Mouse (Mus musculus): ENCODE measurements around the gene Mrgbp. TPM values are rescaled to one million over a fixed set of nuclear protein-coding genes. Genes with fewer than 3 reads are reported as not detected.

Mrgbp gene
- polyA plus RNA-seq, 1 experiment from 2014 or later: 45.9 TPM

DNA sequence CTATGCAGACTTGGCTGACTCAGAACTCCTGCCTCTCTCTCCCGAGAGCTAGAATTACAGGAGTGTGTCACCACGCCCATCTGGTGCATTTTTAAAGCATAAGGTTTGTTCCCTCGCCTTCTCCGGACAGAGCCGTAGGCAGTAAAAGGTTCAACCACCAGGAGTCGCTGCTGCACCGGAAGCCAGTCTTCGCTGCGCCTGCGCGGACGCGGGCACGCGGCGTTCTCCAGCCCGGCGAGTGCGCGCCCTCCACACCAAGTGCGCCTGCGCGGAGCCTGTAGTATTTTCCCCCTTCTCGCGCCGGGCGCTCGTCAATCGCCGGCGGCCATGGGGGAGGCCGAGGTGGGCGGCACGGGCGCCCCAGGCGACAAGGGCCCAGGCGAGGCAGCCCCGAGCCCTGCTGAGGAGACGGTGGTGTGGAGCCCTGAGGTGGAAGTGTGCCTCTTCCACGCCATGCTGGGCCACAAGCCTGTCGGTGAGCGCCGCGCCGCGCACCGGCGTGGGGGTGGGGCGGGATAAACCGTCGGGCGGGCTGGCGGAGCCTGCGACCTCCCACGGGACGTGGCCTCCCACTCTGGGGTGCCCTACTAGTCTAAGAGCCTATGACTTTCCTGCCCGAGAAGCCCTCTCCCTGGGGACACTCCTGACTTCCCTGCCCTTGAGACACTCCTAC, 1.5 kb downstream of the Mrgbp start:
- ATAC-seq (ENCODE audit: low FRiP score): peak; percentile 86
- H3K36me3 ChIP-seq (ENCODE audit: control insufficient read depth, insufficient read depth, low read length): peaks cover 9% of the 10 kb centered on the region
- peak; percentile 100 for DNase-seq (ENCODE audit: low spot score, missing footprints)
- H3K4me1 ChIP-seq (ENCODE audit: control insufficient read depth, insufficient read depth, low read length): peaks cover 11% of the 10 kb centered on the region
- H3K27me3 ChIP-seq (ENCODE audit: control insufficient read depth, insufficient read depth, low read length): no peaks in the 10 kb centered on the region
- H3K4me2 ChIP-seq: peak overlapping the region; percentile 87
- peak overlapping the region; percentile 82 for H3K4me3 ChIP-seq (ENCODE audit: low read depth, low read length)
- WGBS: under 1% methylated on average over 56 of the region's 57 CpGs
- peak overlapping the region; percentile 95 for H3K9ac ChIP-seq (ENCODE audit: low read length)
- H3K27ac ChIP-seq (ENCODE audit: low read depth, low read length): peak overlapping the region; percentile 53; the same call in 1 of the 2 replicates
- no peaks in the 10 kb centered on the region for H3K9me3 ChIP-seq (ENCODE audit: control insufficient read depth, low read length)

DNA sequence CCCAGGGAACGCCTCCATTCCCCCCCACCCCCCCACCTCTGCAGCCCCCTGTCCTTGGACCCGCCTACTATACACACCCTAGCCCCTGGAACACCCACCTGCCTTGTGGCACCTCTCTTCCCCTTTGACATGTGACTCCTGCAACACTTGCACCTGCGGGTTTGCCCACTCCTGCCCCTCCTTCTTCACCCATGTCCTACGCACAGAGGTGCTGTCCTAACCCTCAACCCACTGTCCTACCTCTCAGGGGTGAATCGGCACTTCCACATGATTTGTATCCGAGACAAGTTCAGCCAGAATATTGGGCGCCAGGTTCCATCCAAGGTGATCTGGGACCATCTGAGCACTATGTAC, 2.0 kb downstream of the Mrgbp start:
- no peak for DNase-seq (ENCODE audit: low spot score, missing footprints)
- Histone ChIP-seq H3K4me2 (peak overlapping the region; percentile 87), H3K36me3 (ENCODE audit: control insufficient read depth, insufficient read depth, low read length) (peaks cover 9% of the 10 kb centered on the region), H3K4me1 (ENCODE audit: control insufficient read depth, insufficient read depth, low read length) (peaks cover 11% of the 10 kb centered on the region), H3K9ac (ENCODE audit: low read length) (peak overlapping the region; percentile 95), H3K4me3 (ENCODE audit: low read depth, low read length) (peak overlapping the region; percentile 82), H3K9me3 (ENCODE audit: control insufficient read depth, low read length) (no peaks in the 10 kb centered on the region), H3K27me3 (ENCODE audit: control insufficient read depth, insufficient read depth, low read length) (no peaks in the 10 kb centered on the region), H3K27ac (ENCODE audit: low read depth, low read length) (no peak overlapping the region; the same call in 1 of the 2 replicates)
- ATAC-seq (ENCODE audit: low FRiP score): no peak
- WGBS: 34% methylated on average over 7 of the region's 7 CpGs

DNA sequence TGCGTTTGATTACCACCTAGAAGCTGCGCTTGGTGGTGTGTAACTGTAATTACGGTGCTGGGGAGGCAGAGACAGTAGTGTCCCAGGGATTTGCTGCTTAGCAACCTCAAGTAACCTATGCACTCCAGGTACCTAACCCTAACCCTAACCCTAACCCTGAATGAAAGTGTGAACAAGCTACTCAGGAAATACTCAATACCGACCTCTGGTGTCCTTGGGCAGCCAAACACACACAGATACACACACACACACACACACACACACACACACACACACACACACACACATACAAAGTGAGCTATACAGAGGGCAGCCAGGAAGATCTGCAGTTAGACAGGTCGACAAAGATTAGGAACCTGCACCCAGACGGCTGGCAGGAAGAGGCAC, 7.6 kb downstream of the Mrgbp start:
- Histone ChIP-seq H3K27me3 (ENCODE audit: control insufficient read depth, insufficient read depth, low read length) (no peaks in the 10 kb centered on the region), H3K36me3 (ENCODE audit: control insufficient read depth, insufficient read depth, low read length) (peaks cover 17% of the 10 kb centered on the region), H3K4me2 (peak overlapping the region; percentile 72), H3K4me1 (ENCODE audit: control insufficient read depth, insufficient read depth, low read length) (peaks cover 14% of the 10 kb centered on the region), H3K27ac (ENCODE audit: low read depth, low read length) (peak overlapping the region; percentile 71), H3K9ac (ENCODE audit: low read length) (peak overlapping the region; percentile 71), H3K9me3 (ENCODE audit: control insufficient read depth, low read length) (no peaks in the 10 kb centered on the region), H3K4me3 (ENCODE audit: low read depth, low read length) (peak overlapping the region; percentile 59)
- DNase-seq (ENCODE audit: low spot score, missing footprints) (no peak), ATAC-seq (ENCODE audit: low FRiP score) (peak; percentile 12)
- WGBS: 50% methylated on average over 6 of the region's 6 CpGs

DNA sequence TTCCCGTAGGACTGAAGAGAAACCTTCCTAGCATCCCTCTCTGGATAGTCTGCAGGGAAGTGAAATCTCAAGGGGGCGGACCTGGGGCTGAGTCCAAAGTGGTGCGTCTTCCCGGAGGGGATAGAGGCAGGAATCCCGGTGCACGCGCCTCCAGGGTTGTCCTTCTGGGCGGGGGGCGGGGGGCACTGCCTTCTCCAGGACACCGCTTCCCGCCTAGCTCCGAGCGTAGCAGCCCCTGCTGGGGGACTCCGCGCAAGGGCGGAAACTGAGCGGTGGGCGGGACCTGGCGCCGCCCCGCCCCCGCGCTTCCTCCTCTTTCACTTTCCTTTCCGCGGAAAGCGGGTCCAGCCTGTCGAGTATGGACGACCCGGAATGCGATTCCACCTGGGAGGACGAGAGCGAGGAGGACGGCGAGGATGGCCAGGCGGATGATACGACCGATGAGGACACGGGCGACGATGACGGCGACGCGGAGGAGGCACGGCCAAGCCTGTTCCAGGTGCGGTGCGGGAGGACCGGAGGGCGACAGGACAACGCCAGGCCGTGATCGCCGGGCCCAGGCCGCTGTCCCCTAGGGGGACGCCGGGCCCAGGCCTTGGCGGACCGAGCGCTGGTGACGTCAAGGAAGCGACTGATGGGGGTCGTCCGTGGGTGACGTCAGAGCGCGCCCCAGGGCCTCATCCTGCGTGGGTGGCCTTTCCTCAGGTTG, 8.2 kb downstream of the Mrgbp start, which contains the start of gene Ogfr:
Gene Ogfr (plus strand): TSS at position 123 of the 709 bp plus-strand sequence.
- Histone ChIP-seq H3K4me3 (ENCODE audit: low read depth, low read length) (peak within 1 kb of the TSS; percentile 59), H3K9ac (ENCODE audit: low read length) (peak within 1 kb of the TSS; percentile 71), H3K27me3 (ENCODE audit: control insufficient read depth, insufficient read depth, low read length) (no peaks in the 10 kb centered on the region), H3K27ac (ENCODE audit: low read depth, low read length) (peak within 1 kb of the TSS; percentile 71), H3K4me1 (ENCODE audit: control insufficient read depth, insufficient read depth, low read length) (peaks cover 9% of the 10 kb centered on the region), H3K36me3 (ENCODE audit: control insufficient read depth, insufficient read depth, low read length) (peaks cover 23% of the 10 kb centered on the region), H3K4me2 (peak within 1 kb of the TSS; percentile 72), H3K9me3 (ENCODE audit: control insufficient read depth, low read length) (no peaks in the 10 kb centered on the region)
- WGBS: under 1% methylated on average over 67 of the region's 67 CpGs
- ATAC-seq (ENCODE audit: low FRiP score) (peak; percentile 94), DNase-seq (ENCODE audit: low spot score, missing footprints) (peak; percentile 99)

DNA sequence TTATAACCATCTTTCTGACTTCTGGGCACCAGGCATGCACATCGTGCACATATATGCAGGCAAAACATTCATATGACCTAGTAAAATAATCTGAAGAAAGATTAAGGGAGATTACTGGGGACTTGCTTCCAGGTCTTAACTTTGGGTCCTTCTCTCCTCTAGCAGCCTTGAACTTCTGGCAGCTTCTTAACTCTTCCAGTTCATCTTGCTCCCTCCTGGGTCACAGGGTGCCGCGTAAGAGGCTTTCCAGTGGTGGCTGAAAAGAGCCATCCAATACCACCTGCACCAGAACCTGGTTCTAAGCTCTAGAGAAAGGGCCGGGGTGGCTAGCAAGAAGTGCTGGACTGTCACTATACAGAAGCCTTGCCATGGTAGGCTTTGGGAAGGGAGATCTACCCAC, 16.4 kb downstream of the Mrgbp start, which contains the start of gene Col9a3:
Gene Col9a3 (plus strand): TSS at position 301 of the 400 bp plus-strand sequence.
- peaks cover 18% of the 10 kb centered on the region for H3K27me3 ChIP-seq (ENCODE audit: control insufficient read depth, insufficient read depth, low read length)
- peaks cover 16% of the 10 kb centered on the region for H3K36me3 ChIP-seq (ENCODE audit: control insufficient read depth, insufficient read depth, low read length)
- H3K27ac ChIP-seq (ENCODE audit: low read depth, low read length): no peak within 1 kb of the TSS
- DNase-seq (ENCODE audit: low spot score, missing footprints) (no peak), ATAC-seq (ENCODE audit: low FRiP score) (no peak)
- H3K4me1 ChIP-seq (ENCODE audit: control insufficient read depth, insufficient read depth, low read length): peaks cover 6% of the 10 kb centered on the region; the same call in 1 of the 2 replicates
- H3K4me3 ChIP-seq (ENCODE audit: low read depth, low read length): peak within 1 kb of the TSS; percentile 20
- H3K4me2 ChIP-seq: peak within 1 kb of the TSS; percentile 44
- H3K9ac ChIP-seq (ENCODE audit: low read length): 0 out of 2 replicates have a peak within 1 kb of the TSS, but pooled peaks have one; percentile 31
- no peaks in the 10 kb centered on the region for H3K9me3 ChIP-seq (ENCODE audit: control insufficient read depth, low read length)
- 39% methylated on average over 4 of the region's 4 CpGs for WGBS

DNA sequence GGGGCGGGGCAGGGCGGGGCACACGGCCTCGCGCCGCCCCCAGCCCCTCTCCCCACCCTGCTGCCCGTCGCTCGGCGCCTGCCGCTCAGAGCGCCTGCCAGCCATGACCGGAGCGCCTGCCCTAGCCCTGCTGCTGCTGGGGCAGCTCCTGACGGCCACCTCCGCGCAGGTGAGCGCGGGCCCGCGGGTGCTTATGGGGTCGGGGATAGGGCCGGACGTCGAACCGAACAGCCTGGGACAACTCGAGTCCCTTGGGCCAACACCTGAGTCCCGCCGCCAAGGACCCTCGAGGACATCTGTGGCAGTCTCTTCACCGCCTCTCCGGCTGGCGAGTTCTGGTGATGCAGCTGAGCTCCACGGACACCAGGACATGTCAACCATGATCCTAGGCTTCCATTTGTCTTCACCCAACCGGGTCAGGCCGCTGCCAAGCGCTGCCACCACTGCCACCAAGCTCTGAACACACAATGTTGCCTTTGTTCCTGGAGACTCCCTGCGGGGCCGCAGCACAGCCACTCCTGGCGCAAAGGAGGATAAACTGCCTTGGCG, 17.1 kb downstream of the Mrgbp start:
- Histone ChIP-seq H3K4me2 (peak overlapping the region; percentile 44), H3K9me3 (ENCODE audit: control insufficient read depth, low read length) (no peaks in the 10 kb centered on the region), H3K4me1 (ENCODE audit: control insufficient read depth, insufficient read depth, low read length) (peaks cover 6% of the 10 kb centered on the region; the same call in 1 of the 2 replicates), H3K27ac (ENCODE audit: low read depth, low read length) (no peak overlapping the region), H3K9ac (ENCODE audit: low read length) (0 out of 2 replicates have a peak overlapping the region, but pooled peaks have one; percentile 31), H3K27me3 (ENCODE audit: control insufficient read depth, insufficient read depth, low read length) (peaks cover 18% of the 10 kb centered on the region), H3K36me3 (ENCODE audit: control insufficient read depth, insufficient read depth, low read length) (peaks cover 13% of the 10 kb centered on the region), H3K4me3 (ENCODE audit: low read depth, low read length) (peak overlapping the region; percentile 20)
- DNase-seq (ENCODE audit: low spot score, missing footprints): no peak
- under 1% methylated on average over 40 of the region's 41 CpGs for WGBS
- ATAC-seq (ENCODE audit: low FRiP score): peak; percentile 40; the same call in 1 of the 2 replicates

DNA sequence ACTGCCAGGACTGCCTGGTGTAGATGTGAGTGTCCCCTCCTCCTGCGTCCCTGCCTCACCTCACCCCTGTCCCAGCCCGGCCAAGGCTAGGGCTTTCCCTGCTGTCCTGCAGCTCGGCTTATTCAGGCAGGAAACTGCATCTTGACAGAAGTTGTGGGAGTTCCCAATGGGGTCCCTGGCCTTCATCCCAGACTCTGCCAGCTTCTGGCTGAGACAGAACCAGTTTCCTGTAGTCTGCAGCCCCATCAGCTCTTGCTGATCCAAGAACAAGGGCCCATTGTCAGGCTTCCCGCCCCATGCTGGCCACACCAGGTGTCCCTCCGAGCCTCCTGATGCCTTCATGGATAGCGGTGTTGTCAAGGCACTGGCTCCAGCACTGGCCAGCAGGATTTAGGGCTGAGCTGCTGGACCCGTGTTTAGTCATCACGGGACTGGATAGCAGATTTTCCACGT, 19.5 kb downstream of the Mrgbp start:
- H3K4me1 ChIP-seq (ENCODE audit: control insufficient read depth, insufficient read depth, low read length): peaks cover 6% of the 10 kb centered on the region; the same call in 1 of the 2 replicates
- no peak overlapping the region for H3K27ac ChIP-seq (ENCODE audit: low read depth, low read length)
- no peak overlapping the region for H3K4me2 ChIP-seq
- no peaks in the 10 kb centered on the region for H3K9me3 ChIP-seq (ENCODE audit: control insufficient read depth, low read length)
- no peak for ATAC-seq (ENCODE audit: low FRiP score)
- H3K4me3 ChIP-seq (ENCODE audit: low read depth, low read length): no peak overlapping the region
- H3K36me3 ChIP-seq (ENCODE audit: control insufficient read depth, insufficient read depth, low read length): no peaks in the 10 kb centered on the region
- H3K9ac ChIP-seq (ENCODE audit: low read length): no peak overlapping the region
- DNase-seq (ENCODE audit: low spot score, missing footprints): no peak
- peaks cover 18% of the 10 kb centered on the region for H3K27me3 ChIP-seq (ENCODE audit: control insufficient read depth, insufficient read depth, low read length)
- WGBS: 12% methylated on average over 8 of the region's 9 CpGs

DNA sequence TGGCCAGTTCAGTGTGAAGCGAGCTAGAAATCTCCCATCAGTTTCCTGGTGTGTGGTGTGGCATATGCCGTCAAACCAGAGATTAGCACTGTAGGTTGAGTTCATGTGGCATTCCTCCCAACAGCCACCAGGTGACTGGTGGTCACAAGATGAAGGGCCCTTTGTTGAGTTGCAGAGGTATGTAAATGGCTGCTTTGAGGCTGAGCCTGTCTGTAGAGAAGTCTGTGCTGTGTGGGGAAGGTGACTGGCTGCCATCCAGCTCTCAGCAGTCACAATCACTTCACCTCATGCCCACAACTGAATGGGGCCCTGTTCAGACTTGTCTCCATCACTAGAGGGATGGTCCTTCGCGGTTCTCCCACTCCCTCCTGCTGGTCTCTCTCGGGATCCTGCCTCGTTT, 23.7 kb downstream of the Mrgbp start:
- no peaks in the 10 kb centered on the region for H3K4me1 ChIP-seq (ENCODE audit: control insufficient read depth, insufficient read depth, low read length)
- no peak overlapping the region for H3K27ac ChIP-seq (ENCODE audit: low read depth, low read length)
- H3K9ac ChIP-seq (ENCODE audit: low read length): no peak overlapping the region
- no peak overlapping the region for H3K4me3 ChIP-seq (ENCODE audit: low read depth, low read length)
- H3K36me3 ChIP-seq (ENCODE audit: control insufficient read depth, insufficient read depth, low read length): no peaks in the 10 kb centered on the region
- ATAC-seq (ENCODE audit: low FRiP score) (no peak), DNase-seq (ENCODE audit: low spot score, missing footprints) (no peak)
- no peaks in the 10 kb centered on the region for H3K27me3 ChIP-seq (ENCODE audit: control insufficient read depth, insufficient read depth, low read length)
- WGBS: 61% methylated on average over 6 of the region's 6 CpGs
- H3K4me2 ChIP-seq: no peak overlapping the region
- H3K9me3 ChIP-seq (ENCODE audit: control insufficient read depth, low read length): no peaks in the 10 kb centered on the region
